Mouse (Mus musculus): ENCODE measurements around the gene Lmbrd2. TPM values are rescaled to one million over a fixed set of nuclear protein-coding genes. Genes with fewer than 3 reads are reported as not detected.
"Not testable (repeated sequence)": the region's sequence is repeated elsewhere in the genome, so short reads cannot be mapped to it uniquely, and the experiment has no call there.

Gene Lmbrd2
- total RNA-seq, 2 experiments from 2014 or later: 11.9 to 13.5 TPM

DNA sequence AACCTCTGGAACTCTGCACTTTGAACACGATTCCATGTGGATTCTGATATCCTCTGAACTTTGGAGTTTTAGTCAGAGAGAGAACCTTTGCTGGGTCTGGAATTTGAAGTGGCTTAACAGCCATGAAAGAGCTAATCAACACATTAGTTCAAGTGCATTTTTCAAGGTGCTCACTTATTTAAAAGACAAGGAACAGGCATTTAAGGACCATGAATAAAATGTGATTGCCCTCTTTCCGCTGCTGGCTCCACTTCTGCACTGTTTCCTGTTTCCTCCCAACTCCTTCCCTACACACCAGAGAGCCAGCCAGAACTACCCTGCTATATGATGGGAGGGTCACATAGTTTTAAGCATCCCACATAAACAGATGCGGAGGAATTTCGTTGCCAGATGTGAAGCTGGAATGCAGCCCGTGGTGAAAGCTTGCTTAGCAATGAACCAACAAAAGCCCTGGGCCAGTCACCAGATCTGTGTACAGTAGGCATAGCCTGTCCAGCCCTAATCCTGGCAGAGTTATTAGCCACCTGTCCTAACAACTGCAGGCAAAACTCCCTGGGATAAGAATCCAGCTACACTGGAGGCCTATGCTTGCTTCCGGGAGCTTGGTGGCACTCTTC is 5.4 kb upstream of the Lmbrd2 start:
- peak; percentile 17 for DNase-seq

DNA sequence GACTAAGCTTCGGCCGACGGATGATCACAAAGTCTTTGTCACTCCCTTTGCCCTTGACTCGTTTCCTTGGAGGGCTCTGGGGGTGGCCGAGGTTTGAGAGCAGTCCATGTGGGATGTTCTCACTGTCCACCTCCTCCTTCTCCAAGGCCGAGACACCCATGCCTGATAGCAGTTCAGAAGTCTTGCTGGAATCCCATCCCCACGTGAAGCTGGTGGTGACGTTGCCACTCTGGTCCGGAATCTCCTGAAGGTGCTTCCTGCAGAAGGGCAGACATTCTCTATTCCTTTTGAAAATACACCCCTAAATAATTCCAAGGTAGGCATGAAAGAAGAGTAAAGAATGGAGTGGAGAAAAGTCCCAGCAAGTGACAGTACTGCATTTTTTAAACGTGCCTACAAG is 903 bp upstream of the Lmbrd2 start:
- no peak for DNase-seq

DNA sequence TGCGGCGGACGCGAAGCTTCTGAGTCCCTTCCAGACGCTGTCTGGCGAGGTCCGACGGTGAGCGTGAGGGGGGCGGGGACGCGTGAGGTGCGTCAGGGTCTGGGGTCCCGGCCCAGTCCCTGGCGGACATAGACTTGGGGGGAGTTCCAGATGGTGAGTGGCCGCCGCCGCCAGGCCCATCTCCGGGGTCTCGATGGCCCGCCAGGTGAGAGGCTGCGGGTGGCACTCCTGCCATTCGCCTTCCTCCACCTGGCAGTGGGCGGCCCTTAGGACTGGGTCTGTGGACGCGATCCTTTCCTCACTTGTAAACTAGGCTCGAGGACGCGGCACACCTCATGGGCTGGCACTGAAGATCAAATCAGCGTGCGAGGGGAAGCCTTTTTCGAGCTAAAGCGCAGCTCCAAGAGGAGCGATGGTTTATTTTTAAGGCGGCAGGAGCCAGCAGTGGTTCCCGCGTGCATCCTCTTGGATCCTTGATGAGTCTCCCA is 378 bp downstream of the Lmbrd2 start:
- no peak for DNase-seq

DNA sequence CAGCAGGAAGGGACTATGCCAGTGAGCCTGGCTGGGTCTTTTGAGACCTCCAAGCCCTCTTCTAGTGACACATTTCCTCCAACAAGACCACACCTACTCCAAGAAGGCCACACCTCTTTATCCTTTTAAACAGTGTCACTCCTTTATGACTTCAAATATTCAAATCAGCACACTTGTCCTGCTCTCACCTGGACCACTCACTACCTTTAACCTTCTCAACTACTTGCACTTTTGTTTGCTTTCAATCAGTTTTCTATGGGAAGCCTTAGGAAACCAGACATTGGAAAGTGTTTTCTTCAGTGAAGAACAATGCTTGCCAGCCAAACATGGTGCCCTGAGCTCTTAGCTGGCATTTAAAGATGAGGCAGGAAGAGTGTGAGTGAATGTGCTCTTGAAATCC is 15.0 kb downstream of the Lmbrd2 start, which contains the start of gene Skp2:
Gene Skp2 (minus strand): TSS at position 101 of the 400 bp plus-strand sequence.
- no peak for DNase-seq

DNA sequence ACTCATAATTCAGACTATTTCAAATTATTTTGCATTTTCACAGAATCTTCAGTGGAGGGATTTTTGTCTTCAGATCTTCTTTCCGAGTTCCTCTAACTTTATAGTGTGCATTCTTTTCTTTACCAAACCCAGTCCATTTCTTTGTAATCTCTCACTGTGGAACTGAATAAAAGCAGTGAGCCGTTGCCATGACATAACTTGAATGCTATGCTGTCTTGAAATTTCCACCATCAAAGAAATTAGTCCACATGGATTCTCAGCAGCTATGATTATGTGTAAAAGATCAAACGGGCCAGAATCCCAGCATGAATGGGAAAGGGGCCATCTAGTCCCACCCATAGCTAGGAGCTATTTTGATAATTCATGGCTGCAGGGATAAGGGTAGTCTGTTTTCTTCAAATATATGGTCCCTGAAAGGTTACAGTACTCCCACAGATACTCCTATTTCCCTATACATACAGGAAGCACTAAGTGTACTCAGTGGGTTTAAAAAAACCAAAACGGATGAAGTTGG is 22.3 kb downstream of the Lmbrd2 start:
- no peak for DNase-seq

DNA sequence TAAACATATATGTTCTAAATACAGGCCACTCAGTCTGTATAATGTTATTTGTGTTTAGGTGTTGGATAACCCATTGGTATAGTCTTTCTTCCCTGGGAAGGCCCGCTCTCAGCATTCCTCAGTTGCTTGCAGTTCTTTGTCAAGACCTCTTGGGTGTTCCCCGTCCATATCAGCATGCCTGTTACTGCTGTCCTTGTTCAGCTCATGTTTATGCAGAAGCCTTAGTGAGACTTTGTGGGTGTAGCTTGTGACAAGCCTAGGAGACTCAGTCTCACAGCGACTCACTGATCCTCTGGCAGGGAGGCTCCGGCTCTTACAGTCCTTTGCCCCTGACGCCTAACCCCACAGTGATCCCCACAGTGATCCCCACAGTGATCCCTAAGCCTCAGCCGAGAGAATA is 23.8 kb downstream of the Lmbrd2 start:
- DNase-seq: no peak

DNA sequence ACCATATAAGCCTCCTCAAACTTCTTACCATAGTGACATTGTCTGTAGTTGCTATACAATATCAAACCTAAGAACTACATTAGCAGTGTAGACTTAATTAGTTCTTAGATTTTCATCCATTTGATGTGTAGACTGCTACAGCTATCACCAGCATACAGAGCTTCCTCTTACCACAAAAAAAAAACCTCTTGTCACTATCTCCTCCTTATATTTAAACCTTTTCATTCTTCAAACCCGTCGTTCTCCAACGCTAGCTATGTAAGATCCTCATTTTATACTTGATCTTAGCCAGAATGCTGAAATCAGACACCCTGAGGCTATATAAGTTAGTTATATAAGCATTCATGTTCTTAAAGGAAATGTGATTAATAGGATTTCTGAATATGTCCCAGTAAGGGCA is 36.7 kb downstream of the Lmbrd2 start:
- DNase-seq: no peak

DNA sequence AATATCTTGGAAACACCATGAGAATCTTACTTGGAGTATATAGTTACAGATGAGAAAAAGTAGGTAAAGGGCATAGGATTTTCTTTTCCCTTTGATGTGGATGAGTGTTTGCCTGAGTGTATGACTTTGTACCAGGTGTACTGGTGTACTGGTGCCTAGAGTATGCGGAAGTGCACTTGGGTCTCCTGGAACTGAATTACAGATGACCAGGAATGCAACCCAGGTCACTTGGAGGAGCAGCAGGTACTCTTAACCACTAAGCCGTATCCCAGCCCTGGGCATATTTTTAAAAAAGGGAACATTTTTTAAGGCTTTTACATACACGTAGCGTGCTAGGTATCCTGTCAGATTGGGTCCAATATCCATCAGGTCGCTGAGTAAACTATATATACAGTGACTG is 43.6 kb downstream of the Lmbrd2 start:
- DNase-seq: no peak

DNA sequence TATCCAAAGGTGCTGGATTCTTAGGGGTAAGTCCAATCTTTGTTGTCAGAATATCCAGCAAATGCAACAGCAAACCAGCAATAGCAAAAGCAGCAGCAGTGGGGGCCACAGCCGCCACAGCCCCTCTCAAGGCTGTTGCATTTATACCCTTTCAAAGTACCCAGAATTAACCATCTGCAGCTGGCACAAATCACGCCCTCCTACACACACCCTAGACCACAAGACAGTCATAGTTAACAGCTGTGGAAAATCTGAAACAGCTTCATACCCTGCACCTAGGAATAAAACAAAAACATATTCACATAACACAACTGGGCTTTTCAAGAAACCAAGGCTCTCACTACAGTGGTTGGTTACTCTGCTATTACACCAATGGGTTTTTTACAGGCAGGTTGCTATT is 49.4 kb downstream of the Lmbrd2 start:
- DNase-seq: no peak

DNA sequence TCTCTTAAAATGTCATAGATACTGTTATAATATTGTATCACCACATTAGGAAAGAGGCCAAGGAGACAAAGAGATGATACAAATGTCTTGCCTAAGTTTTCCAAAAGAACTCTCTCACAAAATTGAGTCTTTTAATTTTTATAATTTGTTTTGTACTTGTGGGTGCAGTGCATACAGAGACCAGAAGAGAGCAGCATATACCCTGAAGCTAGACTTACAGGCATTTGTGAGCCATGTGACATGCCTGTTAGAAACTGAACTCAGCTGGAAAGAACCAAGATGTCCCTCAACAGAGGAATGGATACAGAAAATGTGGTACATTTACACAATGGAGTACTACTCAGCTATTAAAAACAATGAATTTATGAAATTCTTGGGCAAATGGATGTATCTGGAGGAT is 52.3 kb downstream of the Lmbrd2 start:
- DNase-seq: not testable (repeated sequence)

DNA sequence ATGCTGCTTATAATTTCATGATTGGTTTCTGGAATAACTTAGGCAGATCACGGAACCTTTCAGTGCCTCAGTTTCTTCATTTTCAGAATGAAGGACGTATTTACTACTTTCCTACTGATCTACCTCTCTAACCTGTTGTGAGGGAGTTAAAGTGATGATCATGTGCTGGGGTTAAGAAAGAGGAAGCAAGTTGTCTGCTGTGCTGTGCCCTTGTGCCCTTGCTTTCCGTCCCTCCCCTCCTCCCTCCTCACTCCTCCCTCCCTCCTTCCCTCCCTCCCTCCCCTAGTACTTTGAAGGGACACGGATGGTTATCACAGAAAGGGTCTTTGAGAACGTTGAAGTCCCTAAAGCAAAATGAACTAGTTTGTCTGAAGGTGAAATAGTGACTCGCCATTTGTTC is 58.1 kb downstream of the Lmbrd2 start:
- no peak for DNase-seq

DNA sequence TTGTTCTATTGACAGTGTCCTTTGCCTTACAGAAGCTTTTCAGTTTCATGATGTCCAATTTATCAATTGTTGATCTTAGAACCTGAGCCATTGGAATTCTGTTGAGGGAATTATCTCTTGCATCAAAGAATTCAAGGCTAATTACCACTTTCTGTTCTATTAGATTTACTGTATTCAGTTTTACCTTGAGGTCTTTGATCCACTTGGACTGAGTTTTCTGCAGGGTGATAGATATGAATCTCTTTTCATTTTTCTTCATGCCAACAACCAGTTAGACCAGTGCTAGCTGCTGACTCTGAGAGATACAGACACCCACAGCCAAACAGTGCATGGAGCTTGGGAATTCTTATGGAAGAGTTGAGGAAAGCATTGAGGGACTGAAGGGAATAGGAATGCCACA is 71.5 kb downstream of the Lmbrd2 start:
- no peak for DNase-seq

DNA sequence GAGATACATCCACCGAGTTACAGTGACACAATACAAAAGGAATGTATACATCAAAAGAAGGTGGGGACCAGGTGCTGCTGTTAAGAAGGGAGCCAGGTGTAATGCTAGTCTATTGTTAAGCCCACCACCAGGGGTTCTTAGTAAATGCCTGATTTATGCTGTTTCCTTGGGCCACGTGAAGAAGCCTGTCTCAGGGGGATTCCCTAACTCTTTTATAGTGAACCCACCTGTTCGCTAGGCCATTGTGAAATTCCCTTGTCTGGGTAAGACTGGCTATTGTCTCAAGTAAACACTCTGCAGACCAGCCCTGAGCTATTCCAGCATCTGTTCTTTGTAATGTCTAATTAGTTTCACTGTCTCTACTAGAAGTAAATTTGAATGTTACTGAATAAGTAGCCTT is 72.7 kb downstream of the Lmbrd2 start:
- not testable (repeated sequence) for DNase-seq

DNA sequence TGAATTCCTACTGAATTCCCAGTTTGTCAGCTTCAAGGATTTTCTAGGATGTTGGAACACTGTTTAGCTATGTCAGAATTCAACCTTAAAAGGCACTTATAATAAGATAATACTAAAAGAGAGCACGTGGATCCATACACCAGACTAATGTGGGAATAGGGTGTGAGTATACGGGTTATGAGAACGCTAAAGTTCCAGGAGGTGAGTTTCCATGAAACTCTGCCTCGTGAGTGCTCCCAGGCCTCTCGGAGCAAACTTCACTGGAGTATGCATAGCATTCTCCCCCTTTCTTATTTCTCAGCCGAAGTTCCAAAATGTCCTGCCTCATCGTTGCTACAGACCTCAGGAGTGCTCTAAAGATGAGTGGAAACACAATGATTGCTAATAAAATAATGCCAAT is 73.1 kb downstream of the Lmbrd2 start:
- not testable (repeated sequence) for DNase-seq

DNA sequence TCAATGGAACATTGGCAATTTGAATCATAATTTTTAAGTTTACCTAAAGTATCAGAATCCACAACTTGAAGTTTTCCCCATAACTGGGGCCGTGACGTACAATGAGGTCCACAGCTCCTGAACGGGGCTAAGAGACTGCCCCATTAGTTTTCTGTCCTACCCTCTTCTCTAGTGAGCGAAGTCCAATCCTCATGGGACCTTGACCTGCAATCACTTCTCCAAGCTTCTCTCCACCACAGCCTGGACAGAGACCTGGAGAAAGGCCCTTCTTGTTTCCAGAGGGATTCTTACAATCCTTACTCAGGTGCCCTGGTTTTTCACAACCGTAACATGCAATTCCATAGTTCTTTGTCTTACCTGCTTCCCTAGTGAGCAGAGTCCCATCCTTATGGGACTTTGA is 76.1 kb downstream of the Lmbrd2 start:
- DNase-seq: no peak

DNA sequence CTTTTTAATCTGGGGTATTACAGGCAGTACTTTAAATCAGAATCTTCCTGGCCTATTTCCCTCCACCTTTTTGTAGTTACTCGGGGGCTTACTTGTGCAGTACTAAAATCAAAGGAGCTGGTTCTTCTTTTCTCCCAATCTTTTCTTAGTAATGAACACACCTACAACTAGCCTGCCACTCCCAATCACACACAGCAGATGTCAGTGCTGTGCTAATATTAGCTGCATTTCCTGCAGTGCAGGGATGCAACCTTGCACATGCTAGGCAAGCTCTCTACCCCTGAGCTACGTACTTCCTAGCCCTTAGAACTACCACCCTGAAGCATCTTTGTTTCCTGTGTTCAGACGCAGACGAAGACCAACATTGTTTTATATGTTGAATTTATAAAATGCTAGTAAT is 90.6 kb downstream of the Lmbrd2 start:
- DNase-seq: not testable (repeated sequence)

DNA sequence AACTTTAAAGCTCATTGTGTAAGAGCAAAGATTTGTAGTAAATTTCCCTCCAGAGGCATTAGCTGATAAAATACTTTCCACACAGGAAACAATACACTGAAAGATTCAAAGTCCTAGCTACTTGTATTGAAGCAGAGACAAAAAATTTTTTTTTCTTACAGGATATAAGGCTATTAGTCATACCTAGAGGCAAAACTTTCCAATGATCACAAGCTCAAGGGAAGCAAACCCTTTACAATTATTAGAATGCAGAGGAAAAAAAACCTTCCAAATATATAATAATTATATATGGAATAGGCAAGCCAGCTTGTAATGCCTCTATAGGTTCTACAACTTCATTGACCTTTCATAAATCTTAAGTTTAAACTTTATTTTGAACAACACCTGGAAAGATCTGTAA is 106.0 kb downstream of the Lmbrd2 start:
- no peak for DNase-seq

Other genes starting within 250 kb of the Lmbrd2 start
- under 1 TPM in 1 of 2 experiments, not detected in 1; 0.18 TPM for gene Ranbp3l, start 172.6 kb upstream of the Lmbrd2 start, total RNA-seq (2021)
- gene Nadk2, start 69.3 kb upstream of the Lmbrd2 start, total RNA-seq (2021): 10 to 100 TPM; 19.3 to 24.2 TPM
- gene Skp2, start 14.9 kb downstream of the Lmbrd2 start, total RNA-seq (2021): 1 to 10 TPM in 1 of 2 experiments, under 1 TPM in 1; 0.84 to 1.4 TPM
- not detected for gene Ugt3a1, start 136.3 kb downstream of the Lmbrd2 start, total RNA-seq (2021)
- not detected for gene Ugt3a2, start 195.0 kb downstream of the Lmbrd2 start, total RNA-seq (2021)

Data from gastrocnemius, postnatal 25 days (tissue).